Mouse (Mus musculus): Measurements from ENCODE around the gene Gm28035. TPM values are rescaled to one million over a fixed set of nuclear protein-coding genes. Genes with fewer than 3 reads are reported as not detected.
A peak's percentile ranks its signal among the peaks of the same experiment; 100 is the strongest.

Gm28035 gene
- polyA plus RNA-seq, 1 experiment from 2014 or later: 0.14 TPM

- 80% methylated on average over 4 of the region's 4 CpGs for WGBS
- Histone ChIP-seq H3K4me3 (no peak overlapping the region), H3K4me2 (replicated peaks) (no peak overlapping the region; the same call in 1 of the 2 replicates), H3K27ac (no peak overlapping the region), H3K9me3 (no peaks in the 10 kb centered on the region), H3K27me3 (no peaks in the 10 kb centered on the region), H3K9ac (0 out of 2 replicates have a peak overlapping the region, but pooled peaks have one; percentile 22), H3K36me3 (peaks cover 37% of the 10 kb centered on the region), H3K4me1 (peaks cover 23% of the 10 kb centered on the region)
- ATAC-seq (ENCODE audit: insufficient number of reproducible peaks, insufficient read depth, low FRiP score, low TSS enrichment): no peak
These were observed 590 bp upstream of the Gm28035 start for GRCm38 (mm10) chr2:30239777-30240176.

GRCm38 (mm10) chr2:30242509-30242908 lies 2.1 kb downstream of the Gm28035 start:
- Histone ChIP-seq H3K36me3 (peaks cover 39% of the 10 kb centered on the region), H3K9me3 (no peaks in the 10 kb centered on the region), H3K4me3 (no peak overlapping the region), H3K27me3 (no peaks in the 10 kb centered on the region), H3K9ac (no peak overlapping the region), H3K4me2 (replicated peaks) (no peak overlapping the region), H3K4me1 (peaks cover 27% of the 10 kb centered on the region), H3K27ac (no peak overlapping the region)
- 42% methylated on average over 4 of the region's 4 CpGs for WGBS
- ATAC-seq (ENCODE audit: insufficient number of reproducible peaks, insufficient read depth, low FRiP score, low TSS enrichment): no peak

GRCm38 (mm10) chr2:30243391-30243790 lies 3.0 kb downstream of the Gm28035 start:
- WGBS: 89% methylated on average over 4 of the region's 4 CpGs
- Histone ChIP-seq H3K27ac (no peak overlapping the region), H3K9ac (no peak overlapping the region; the same call in 1 of the 2 replicates), H3K4me1 (peaks cover 25% of the 10 kb centered on the region), H3K4me3 (no peak overlapping the region), H3K9me3 (no peaks in the 10 kb centered on the region), H3K4me2 (replicated peaks) (no peak overlapping the region), H3K27me3 (no peaks in the 10 kb centered on the region), H3K36me3 (peaks cover 45% of the 10 kb centered on the region)
- no peak for ATAC-seq (ENCODE audit: insufficient number of reproducible peaks, insufficient read depth, low FRiP score, low TSS enrichment)

GRCm38 (mm10) chr2:30244595-30245178 lies 4.3 kb downstream of the Gm28035 start:
- no peak for ATAC-seq (ENCODE audit: insufficient number of reproducible peaks, insufficient read depth, low FRiP score, low TSS enrichment)
- peaks cover 58% of the 10 kb centered on the region for H3K36me3 ChIP-seq
- no peak overlapping the region for H3K4me3 ChIP-seq
- H3K27me3 ChIP-seq: no peaks in the 10 kb centered on the region
- no peak overlapping the region for H3K27ac ChIP-seq
- H3K9me3 ChIP-seq: no peaks in the 10 kb centered on the region
- 59% methylated on average over 7 of the region's 7 CpGs for WGBS
- no peak overlapping the region for H3K4me2 ChIP-seq (replicated peaks)
- peaks cover 15% of the 10 kb centered on the region for H3K4me1 ChIP-seq
- no peak overlapping the region for H3K9ac ChIP-seq

- Histone ChIP-seq H3K4me3 (no peak overlapping the region), H3K27ac (no peak overlapping the region), H3K36me3 (peaks cover 58% of the 10 kb centered on the region), H3K4me1 (peaks cover 15% of the 10 kb centered on the region), H3K9me3 (no peaks in the 10 kb centered on the region), H3K27me3 (no peaks in the 10 kb centered on the region), H3K9ac (no peak overlapping the region), H3K4me2 (replicated peaks) (no peak overlapping the region)
- no peak for ATAC-seq (ENCODE audit: insufficient number of reproducible peaks, insufficient read depth, low FRiP score, low TSS enrichment)
- WGBS: 86% methylated on average over 5 of the region's 5 CpGs
These were observed 6.7 kb downstream of the Gm28035 start for GRCm38 (mm10) chr2:30247036-30247435.

GRCm38 (mm10) chr2:30247681-30248080 lies 7.3 kb downstream of the Gm28035 start:
- Histone ChIP-seq H3K4me2 (replicated peaks) (no peak overlapping the region), H3K4me3 (no peak overlapping the region), H3K4me1 (peaks cover 12% of the 10 kb centered on the region), H3K9ac (no peak overlapping the region), H3K27me3 (no peaks in the 10 kb centered on the region), H3K27ac (no peak overlapping the region), H3K36me3 (peaks cover 58% of the 10 kb centered on the region), H3K9me3 (no peaks in the 10 kb centered on the region)
- no peak for ATAC-seq (ENCODE audit: insufficient number of reproducible peaks, insufficient read depth, low FRiP score, low TSS enrichment)
- 78% methylated on average over 4 of the region's 4 CpGs for WGBS

- 93% methylated on average over 3 of the region's 3 CpGs for WGBS
- no peaks in the 10 kb centered on the region for H3K27me3 ChIP-seq
- no peak overlapping the region for H3K9ac ChIP-seq
These were observed 8.8 kb downstream of the Gm28035 start for GRCm38 (mm10) chr2:30249182-30249581.

GRCm38 (mm10) chr2:30250166-30251128 lies 10.1 kb downstream of the Gm28035 start:
- no peak for ATAC-seq (ENCODE audit: insufficient number of reproducible peaks, insufficient read depth, low FRiP score, low TSS enrichment)
- H3K9ac ChIP-seq: no peak overlapping the region; the same call in 1 of the 2 replicates
- WGBS: 87% methylated on average over 10 of the region's 10 CpGs
- H3K27ac ChIP-seq: no peak overlapping the region
- no peaks in the 10 kb centered on the region for H3K27me3 ChIP-seq
- H3K4me1 ChIP-seq: peaks cover 7% of the 10 kb centered on the region
- no peak overlapping the region for H3K4me2 ChIP-seq (replicated peaks)
- H3K36me3 ChIP-seq: peaks cover 59% of the 10 kb centered on the region
- no peaks in the 10 kb centered on the region for H3K9me3 ChIP-seq
- H3K4me3 ChIP-seq: no peak overlapping the region

More at GRCm38 (mm10) chr2:30249182-30249581, 8.8 kb downstream of the Gm28035 start:
- Histone ChIP-seq H3K9me3 (no peaks in the 10 kb centered on the region), H3K4me2 (replicated peaks) (no peak overlapping the region), H3K27ac (no peak overlapping the region), H3K4me3 (no peak overlapping the region), H3K36me3 (peaks cover 48% of the 10 kb centered on the region; the same call in 1 of the 2 replicates), H3K4me1 (peaks cover 7% of the 10 kb centered on the region)
- ATAC-seq (ENCODE audit: insufficient number of reproducible peaks, insufficient read depth, low FRiP score, low TSS enrichment): no peak

GRCm38 (mm10) chr2:30251417-30252104 lies 11.2 kb downstream of the Gm28035 start:
- 72% methylated on average over 5 of the region's 5 CpGs for WGBS
- H3K27ac ChIP-seq: no peak overlapping the region

GRCm38 (mm10) chr2:30252521-30252920 lies 12.2 kb downstream of the Gm28035 start:
- H3K36me3 ChIP-seq: peaks cover 78% of the 10 kb centered on the region
- no peaks in the 10 kb centered on the region for H3K9me3 ChIP-seq
- no peaks in the 10 kb centered on the region for H3K27me3 ChIP-seq
- H3K4me2 ChIP-seq (replicated peaks): no peak overlapping the region
- H3K4me3 ChIP-seq: no peak overlapping the region
- no peaks in the 10 kb centered on the region for H3K4me1 ChIP-seq
- WGBS: 80% methylated on average over 3 of the region's 3 CpGs
- no peak overlapping the region for H3K27ac ChIP-seq
- H3K9ac ChIP-seq: no peak overlapping the region
- no peak for ATAC-seq (ENCODE audit: insufficient number of reproducible peaks, insufficient read depth, low FRiP score, low TSS enrichment)

More at GRCm38 (mm10) chr2:30251417-30252104, 11.2 kb downstream of the Gm28035 start:
- Histone ChIP-seq H3K4me2 (replicated peaks) (no peak overlapping the region), H3K4me3 (no peak overlapping the region), H3K36me3 (peaks cover 68% of the 10 kb centered on the region), H3K27me3 (no peaks in the 10 kb centered on the region), H3K4me1 (no peaks in the 10 kb centered on the region), H3K9ac (no peak overlapping the region), H3K9me3 (no peaks in the 10 kb centered on the region)
- no peak for ATAC-seq (ENCODE audit: insufficient number of reproducible peaks, insufficient read depth, low FRiP score, low TSS enrichment)

GRCm38 (mm10) chr2:30253809-30254208 lies 13.4 kb downstream of the Gm28035 start:
- H3K9ac ChIP-seq: no peak overlapping the region
- no peaks in the 10 kb centered on the region for H3K9me3 ChIP-seq
- peaks cover 80% of the 10 kb centered on the region for H3K36me3 ChIP-seq
- no peak for ATAC-seq (ENCODE audit: insufficient number of reproducible peaks, insufficient read depth, low FRiP score, low TSS enrichment)
- no peak overlapping the region for H3K4me2 ChIP-seq (replicated peaks)
- no peak overlapping the region for H3K4me3 ChIP-seq
- H3K27me3 ChIP-seq: no peaks in the 10 kb centered on the region
- no peaks in the 10 kb centered on the region for H3K4me1 ChIP-seq
- WGBS: 80% methylated on average over 5 of the region's 5 CpGs
- H3K27ac ChIP-seq: no peak overlapping the region

Data from embryonic facial prominence, embryonic 12.5 days (tissue).